Mouse (Mus musculus): ENCODE results near the gene Pex26. TPM values are rescaled to one million over a fixed set of nuclear protein-coding genes. Genes with fewer than 3 reads are reported as not detected.

Gene Pex26
- 6.8 TPM for total RNA-seq (2023)

GRCm38 (mm10) chr6:121183414-121184173 lies at the start of gene Pex26:
TSS of gene Pex26 (plus strand) at chr6:121183667.

GRCm38 (mm10) chr6:121210149-121210925 lies 26.9 kb downstream of the Pex26 start, which contains the start of gene Tuba8:
TSS of gene Tuba8 (plus strand) at chr6:121210696.

GRCm38 (mm10) chr6:121245127-121246036 lies 61.9 kb downstream of the Pex26 start, which contains the start of gene Usp18:
TSS of gene Usp18 (plus strand) at chr6:121245906.

Other genes starting within 250 kb of the Pex26 start
- gene Mical3, start 52.7 kb upstream of the Pex26 start, total RNA-seq (2023), result 52.7 TPM
- not detected for gene Tuba8, start 27.0 kb downstream of the Pex26 start, total RNA-seq (2023)
- 13.4 TPM for gene Usp18, start 62.2 kb downstream of the Pex26 start, total RNA-seq (2023)
- 0.23 TPM for gene Slc6a13, start 116.6 kb downstream of the Pex26 start, total RNA-seq (2023)
- gene Slc6a12, start 159.4 kb downstream of the Pex26 start, total RNA-seq (2023), result not detected

Measured in CD4-positive naive resting alpha-beta T cell, adult 76 days (primary cell).